Mouse (Mus musculus): ENCODE measurements around the gene Slc26a11. TPM values are rescaled to one million over a fixed set of nuclear protein-coding genes. Genes with fewer than 3 reads are reported as not detected.

Slc26a11 gene
- polyA plus RNA-seq, 1 experiment = 5.5 TPM

GRCm38 (mm10) chr11:119402501-119403160 lies 47.3 kb downstream of the Slc26a11 start:
- H3K4me3 ChIP-seq (ENCODE audit: control insufficient read depth, low read depth, low read length) = no peak overlapping the region
- H3K4me1 ChIP-seq (ENCODE audit: control insufficient read depth, insufficient read depth, low read length) = no peaks in the 10 kb centered on the region
- no peak for TF ChIP-seq CTCF (IDR thresholded peaks at IDR 0.05; ENCODE audit: control insufficient read depth, insufficient read depth, insufficient replicate concordance, low read depth, low read length)
- no peak for TF ChIP-seq POLR2A (IDR thresholded peaks at IDR 0.05; ENCODE audit: control insufficient read depth, low read depth, low read length)
- H3K36me3 ChIP-seq (ENCODE audit: control insufficient read depth, insufficient read depth, low read length) = no peaks in the 10 kb centered on the region
- H3K27me3 ChIP-seq (ENCODE audit: control insufficient read depth, insufficient read depth, low read length) = no peaks in the 10 kb centered on the region
- no peak overlapping the region for H3K27ac ChIP-seq (ENCODE audit: control insufficient read depth, insufficient read depth, low read depth, low read length)

- H3K4me1 ChIP-seq (ENCODE audit: control insufficient read depth, insufficient read depth, low read length) = no peaks in the 10 kb centered on the region
- no peak overlapping the region for H3K27ac ChIP-seq (ENCODE audit: control insufficient read depth, insufficient read depth, low read depth, low read length)
- TF ChIP-seq CTCF (IDR thresholded peaks at IDR 0.05; ENCODE audit: control insufficient read depth, insufficient read depth, insufficient replicate concordance, low read depth, low read length) (peak; percentile 78; the same call in 1 of the 2 replicates), POLR2A (IDR thresholded peaks at IDR 0.05; ENCODE audit: control insufficient read depth, low read depth, low read length) (no peak)
- H3K36me3 ChIP-seq (ENCODE audit: control insufficient read depth, insufficient read depth, low read length) = no peaks in the 10 kb centered on the region
- H3K27me3 ChIP-seq (ENCODE audit: control insufficient read depth, insufficient read depth, low read length) = no peaks in the 10 kb centered on the region
- H3K4me3 ChIP-seq (ENCODE audit: control insufficient read depth, low read depth, low read length) = no peak overlapping the region
Observed at GRCm38 (mm10) chr11:119404627-119405026, 49.3 kb downstream of the Slc26a11 start.

GRCm38 (mm10) chr11:119407381-119407780 lies 52.0 kb downstream of the Slc26a11 start:
- Histone ChIP-seq H3K27me3 (ENCODE audit: control insufficient read depth, insufficient read depth, low read length) (no peaks in the 10 kb centered on the region), H3K4me3 (ENCODE audit: control insufficient read depth, low read depth, low read length) (no peak overlapping the region), H3K27ac (ENCODE audit: control insufficient read depth, insufficient read depth, low read depth, low read length) (no peak overlapping the region), H3K36me3 (ENCODE audit: control insufficient read depth, insufficient read depth, low read length) (no peaks in the 10 kb centered on the region), H3K4me1 (ENCODE audit: control insufficient read depth, insufficient read depth, low read length) (no peaks in the 10 kb centered on the region)
- TF ChIP-seq POLR2A (IDR thresholded peaks at IDR 0.05; ENCODE audit: control insufficient read depth, low read depth, low read length) (no peak), CTCF (IDR thresholded peaks at IDR 0.05; ENCODE audit: control insufficient read depth, insufficient read depth, insufficient replicate concordance, low read depth, low read length) (no peak)

- H3K27ac ChIP-seq (ENCODE audit: control insufficient read depth, insufficient read depth, low read depth, low read length) = no peak overlapping the region
- no peaks in the 10 kb centered on the region for H3K27me3 ChIP-seq (ENCODE audit: control insufficient read depth, insufficient read depth, low read length)
- H3K36me3 ChIP-seq (ENCODE audit: control insufficient read depth, insufficient read depth, low read length) = no peaks in the 10 kb centered on the region
- TF ChIP-seq POLR2A (IDR thresholded peaks at IDR 0.05; ENCODE audit: control insufficient read depth, low read depth, low read length) (no peak), CTCF (IDR thresholded peaks at IDR 0.05; ENCODE audit: control insufficient read depth, insufficient read depth, insufficient replicate concordance, low read depth, low read length) (no peak)
- no peaks in the 10 kb centered on the region for H3K4me1 ChIP-seq (ENCODE audit: control insufficient read depth, insufficient read depth, low read length)
- H3K4me3 ChIP-seq (ENCODE audit: control insufficient read depth, low read depth, low read length) = no peak overlapping the region
Observed at GRCm38 (mm10) chr11:119407977-119408376, 52.6 kb downstream of the Slc26a11 start.

- Histone ChIP-seq H3K27me3 (ENCODE audit: control insufficient read depth, insufficient read depth, low read length) (no peaks in the 10 kb centered on the region), H3K4me3 (ENCODE audit: control insufficient read depth, low read depth, low read length) (no peak overlapping the region), H3K27ac (ENCODE audit: control insufficient read depth, insufficient read depth, low read depth, low read length) (no peak overlapping the region), H3K36me3 (ENCODE audit: control insufficient read depth, insufficient read depth, low read length) (no peaks in the 10 kb centered on the region), H3K4me1 (ENCODE audit: control insufficient read depth, insufficient read depth, low read length) (no peaks in the 10 kb centered on the region)
- TF ChIP-seq CTCF (IDR thresholded peaks at IDR 0.05; ENCODE audit: control insufficient read depth, insufficient read depth, insufficient replicate concordance, low read depth, low read length) (no peak), POLR2A (IDR thresholded peaks at IDR 0.05; ENCODE audit: control insufficient read depth, low read depth, low read length) (no peak)
Observed at GRCm38 (mm10) chr11:119419327-119420118, 64.2 kb downstream of the Slc26a11 start.

GRCm38 (mm10) chr11:119420426-119420825 lies 65.1 kb downstream of the Slc26a11 start:
- H3K27ac ChIP-seq (ENCODE audit: control insufficient read depth, insufficient read depth, low read depth, low read length) = no peak overlapping the region
- no peaks in the 10 kb centered on the region for H3K4me1 ChIP-seq (ENCODE audit: control insufficient read depth, insufficient read depth, low read length)
- TF ChIP-seq POLR2A (IDR thresholded peaks at IDR 0.05; ENCODE audit: control insufficient read depth, low read depth, low read length) (no peak), CTCF (IDR thresholded peaks at IDR 0.05; ENCODE audit: control insufficient read depth, insufficient read depth, insufficient replicate concordance, low read depth, low read length) (no peak)
- no peaks in the 10 kb centered on the region for H3K36me3 ChIP-seq (ENCODE audit: control insufficient read depth, insufficient read depth, low read length)
- no peaks in the 10 kb centered on the region for H3K27me3 ChIP-seq (ENCODE audit: control insufficient read depth, insufficient read depth, low read length)
- H3K4me3 ChIP-seq (ENCODE audit: control insufficient read depth, low read depth, low read length) = no peak overlapping the region

- H3K4me3 ChIP-seq (ENCODE audit: control insufficient read depth, low read depth, low read length) = no peak overlapping the region
- no peaks in the 10 kb centered on the region for H3K27me3 ChIP-seq (ENCODE audit: control insufficient read depth, insufficient read depth, low read length)
- no peaks in the 10 kb centered on the region for H3K36me3 ChIP-seq (ENCODE audit: control insufficient read depth, insufficient read depth, low read length)
- H3K4me1 ChIP-seq (ENCODE audit: control insufficient read depth, insufficient read depth, low read length) = no peaks in the 10 kb centered on the region
- no peak overlapping the region for H3K27ac ChIP-seq (ENCODE audit: control insufficient read depth, insufficient read depth, low read depth, low read length)
- TF ChIP-seq CTCF (IDR thresholded peaks at IDR 0.05; ENCODE audit: control insufficient read depth, insufficient read depth, insufficient replicate concordance, low read depth, low read length) (no peak), POLR2A (IDR thresholded peaks at IDR 0.05; ENCODE audit: control insufficient read depth, low read depth, low read length) (no peak)
Observed at GRCm38 (mm10) chr11:119427431-119427830, 72.1 kb downstream of the Slc26a11 start.
